Mouse (Mus musculus): ENCODE data around the gene Rplp1. TPM values are rescaled to one million over a fixed set of nuclear protein-coding genes. Genes with fewer than 3 reads are reported as not detected.

Gene Rplp1
- polyA plus RNA-seq, 1 experiment from 2014 or later = 1,617 TPM

- Histone ChIP-seq H3K4me1 (ENCODE audit: insufficient read depth) (peaks cover 6% of the 10 kb centered on the region), H3K9ac (no peak overlapping the region), H3K27ac (ENCODE audit: low read depth) (no peak overlapping the region), H3K36me3 (ENCODE audit: insufficient read depth) (no peaks in the 10 kb centered on the region), H3K9me3 (ENCODE audit: low read depth, low read length) (no peaks in the 10 kb centered on the region), H3K27me3 (ENCODE audit: insufficient read depth, low read length) (0 out of 2 replicates have a peak, but pooled peaks cover 3% of the 10 kb centered on the region), H3K4me3 (ENCODE audit: low read depth, low read length) (no peak overlapping the region), H3K4me2 (no peak overlapping the region)
- TF ChIP-seq CTCF (IDR thresholded peaks at IDR 0.05; ENCODE audit: low read depth) = peak; percentile 80
- DNase-seq = peak; percentile 88
- peak; percentile 24; the same call in 1 of the 2 replicates for ATAC-seq (ENCODE audit: insufficient read depth)
- WGBS = 27% methylated on average over 2 of the region's 2 CpGs
These were observed 35.5 kb downstream of the Rplp1 start for GRCm38 (mm10) chr9:61878889-61879288.

- Histone ChIP-seq H3K9ac (no peak overlapping the region), H3K36me3 (ENCODE audit: insufficient read depth) (no peaks in the 10 kb centered on the region), H3K27ac (ENCODE audit: low read depth) (no peak overlapping the region), H3K27me3 (ENCODE audit: insufficient read depth, low read length) (0 out of 2 replicates have a peak, but pooled peaks cover 3% of the 10 kb centered on the region), H3K4me2 (no peak overlapping the region), H3K4me3 (ENCODE audit: low read depth, low read length) (no peak overlapping the region), H3K9me3 (ENCODE audit: low read depth, low read length) (no peaks in the 10 kb centered on the region), H3K4me1 (ENCODE audit: insufficient read depth) (peaks cover 6% of the 10 kb centered on the region)
- TF ChIP-seq CTCF (IDR thresholded peaks at IDR 0.05; ENCODE audit: low read depth) = peak; percentile 52
- ATAC-seq (ENCODE audit: insufficient read depth) (no peak), DNase-seq (peak; percentile 85)
- 28% methylated on average over 22 of the region's 22 CpGs for WGBS
These were observed 36.8 kb downstream of the Rplp1 start for GRCm38 (mm10) chr9:61877373-61878112.

- no peak for TF ChIP-seq CTCF (IDR thresholded peaks at IDR 0.05; ENCODE audit: low read depth)
- Histone ChIP-seq H3K9ac (no peak overlapping the region), H3K4me2 (no peak overlapping the region), H3K9me3 (ENCODE audit: low read depth, low read length) (no peaks in the 10 kb centered on the region; the same call in 1 of the 2 replicates), H3K27me3 (ENCODE audit: insufficient read depth, low read length) (0 out of 2 replicates have a peak, but pooled peaks cover 3% of the 10 kb centered on the region), H3K4me1 (ENCODE audit: insufficient read depth) (peaks cover 6% of the 10 kb centered on the region), H3K36me3 (ENCODE audit: insufficient read depth) (no peaks in the 10 kb centered on the region), H3K4me3 (ENCODE audit: low read depth, low read length) (no peak overlapping the region), H3K27ac (ENCODE audit: low read depth) (no peak overlapping the region)
- DNase-seq = no peak
- no peak for ATAC-seq (ENCODE audit: insufficient read depth)
- 40% methylated on average over 8 of the region's 8 CpGs for WGBS
These were observed 41.0 kb downstream of the Rplp1 start for GRCm38 (mm10) chr9:61873325-61873724.

- no peak overlapping the region for H3K4me2 ChIP-seq
- no peak overlapping the region for H3K27ac ChIP-seq (ENCODE audit: low read depth)
- no peak overlapping the region for H3K9ac ChIP-seq
- 0 out of 2 replicates have a peak, but pooled peaks cover 3% of the 10 kb centered on the region for H3K27me3 ChIP-seq (ENCODE audit: insufficient read depth, low read length)
- peaks cover under 1% of the 10 kb centered on the region; the same call in 1 of the 2 replicates for H3K4me1 ChIP-seq (ENCODE audit: insufficient read depth)
- no peak for DNase-seq
- H3K9me3 ChIP-seq (ENCODE audit: low read depth, low read length) = no peaks in the 10 kb centered on the region; the same call in 1 of the 2 replicates
- 67% methylated on average over 8 of the region's 8 CpGs for WGBS
- TF ChIP-seq CTCF (IDR thresholded peaks at IDR 0.05; ENCODE audit: low read depth) = no peak
- no peak overlapping the region for H3K4me3 ChIP-seq (ENCODE audit: low read depth, low read length)
- H3K36me3 ChIP-seq (ENCODE audit: insufficient read depth) = no peaks in the 10 kb centered on the region
- ATAC-seq (ENCODE audit: insufficient read depth) = no peak
These were observed 41.9 kb downstream of the Rplp1 start for GRCm38 (mm10) chr9:61872246-61872941.

GRCm38 (mm10) chr9:61871839-61872238 lies 42.5 kb downstream of the Rplp1 start:
- H3K4me3 ChIP-seq (ENCODE audit: low read depth, low read length) = no peak overlapping the region
- DNase-seq (no peak), ATAC-seq (ENCODE audit: insufficient read depth) (no peak)
- H3K9ac ChIP-seq = no peak overlapping the region
- no peak overlapping the region for H3K4me2 ChIP-seq
- no peaks in the 10 kb centered on the region for H3K36me3 ChIP-seq (ENCODE audit: insufficient read depth)
- TF ChIP-seq CTCF (IDR thresholded peaks at IDR 0.05; ENCODE audit: low read depth) = no peak
- 0 out of 2 replicates have a peak, but pooled peaks cover under 1% of the 10 kb centered on the region for H3K27me3 ChIP-seq (ENCODE audit: insufficient read depth, low read length)
- H3K9me3 ChIP-seq (ENCODE audit: low read depth, low read length) = no peaks in the 10 kb centered on the region; the same call in 1 of the 2 replicates
- no peaks in the 10 kb centered on the region for H3K4me1 ChIP-seq (ENCODE audit: insufficient read depth)
- no peak overlapping the region for H3K27ac ChIP-seq (ENCODE audit: low read depth)
- 79% methylated on average over 6 of the region's 6 CpGs for WGBS

GRCm38 (mm10) chr9:61867659-61868058 lies 46.7 kb downstream of the Rplp1 start:
- no peak for TF ChIP-seq CTCF (IDR thresholded peaks at IDR 0.05; ENCODE audit: low read depth)

More at GRCm38 (mm10) chr9:61867659-61868058, 46.7 kb downstream of the Rplp1 start:
- DNase-seq = no peak
- WGBS = 66% methylated on average over 11 of the region's 11 CpGs
- ATAC-seq (ENCODE audit: insufficient read depth) = no peak
- Histone ChIP-seq H3K9ac (no peak overlapping the region), H3K36me3 (ENCODE audit: insufficient read depth) (no peaks in the 10 kb centered on the region), H3K27ac (ENCODE audit: low read depth) (no peak overlapping the region), H3K4me3 (ENCODE audit: low read depth, low read length) (no peak overlapping the region), H3K9me3 (ENCODE audit: low read depth, low read length) (no peaks in the 10 kb centered on the region; the same call in 1 of the 2 replicates), H3K4me1 (ENCODE audit: insufficient read depth) (no peaks in the 10 kb centered on the region), H3K4me2 (no peak overlapping the region), H3K27me3 (ENCODE audit: insufficient read depth, low read length) (no peaks in the 10 kb centered on the region)

Other genes with a start within 250 kb of the Rplp1 start
- gene Kif23, start 32.2 kb upstream of the Rplp1 start, polyA plus RNA-seq (2014; fragmentation: Nextera tagmentation; extraction: Ambion mirVana) = 157 and 164 TPM in 2 replicates
- gene Paqr5, start 112.3 kb upstream of the Rplp1 start, polyA plus RNA-seq (2014; fragmentation: Nextera tagmentation; extraction: Ambion mirVana) = 1.7 and 3.7 TPM in 2 replicates
- gene Glce, start 208.1 kb upstream of the Rplp1 start, polyA plus RNA-seq (2014; fragmentation: Nextera tagmentation; extraction: Ambion mirVana) = 25.2 and 25.9 TPM in 2 replicates

All from lung, embryonic 14.5 days (tissue).